ENCODE assay signal across 9 mouse cellular contexts in genomic region chr14:31669161-31669611, GRCm38 (mm10). TPM values are rescaled to one million over a fixed set of nuclear protein-coding genes. Genes with fewer than 3 reads are reported as not detected.
DNase-seq lines count a peak whose midpoint lies in the region; ATAC-seq and TF ChIP-seq lines count a peak whose summit lies in the region.
"Had no signal": no experiment of that assay in that cellular context is flagged by ENCODE, and none has a peak within 500 bp of the region (broad histone marks: within the 10 kb centered on the region; RNA-seq: fewer than 3 reads in every experiment).

No protein-coding gene starts in this region.

- intact Hi-C loops in gastrocnemius, adult 2 months (cut with DNase I): no loop called here
- intact Hi-C loops in left cerebral cortex, postnatal 14 days (cut with DNase I): no loop called here

- no peak for TF ChIP-seq EP300 in stomach, postnatal 0 days (optimal IDR thresholded peaks at IDR 0.05)

- DNase-seq in Patski (ENCODE audit: low read depth, low spot score): peak; percentile 80
- DNase-seq in brain, adult 2 months (ENCODE audit: low read depth, low spot score): peak; percentile 82
- DNase-seq in gastrocnemius, adult 2 months: peak; percentile 88
- no peak for DNase-seq in hindbrain, embryonic 14.5 days (ENCODE audit: low spot score)
- DNase-seq in left cerebral cortex, postnatal 14 days (ENCODE audit: low spot score in 2 of 2): peak; percentile 63 to 65
- peak; percentile 55 for DNase-seq in stomach, postnatal 0 days (ENCODE audit: low spot score)
- no peak for DNase-seq in spleen, adult 12 weeks (ENCODE audit: low spot score)

- WGBS in hindbrain, embryonic 14.5 days: 38% methylated on average over 13 of the region's 13 CpGs
- WGBS in stomach, postnatal 0 days: 25% methylated on average over 13 of the region's 13 CpGs

- CTCF ChIA-PET in Patski (lab: Charles Lee): interaction anchor here (2.3 kb wide), 1 partner anchor 29 kb away, joined by 4 read pairs; no protein-coding TSS in a partner anchor

- no peak overlapping the region for H3K4me2 ChIP-seq in hindbrain, embryonic 14.5 days (replicated peaks)
- peak overlapping the region; percentile 27; the same call in 1 of the 2 replicates for H3K4me2 ChIP-seq in stomach, postnatal 0 days (replicated peaks; ENCODE audit: low read depth)

- H3K27me3 ChIP-seq in Patski: no peaks in the 10 kb centered on the region
- no peaks in the 10 kb centered on the region for H3K27me3 ChIP-seq in hindbrain, embryonic 14.5 days (ENCODE audit: control insufficient read depth, insufficient read depth, low read length)
- H3K27me3 ChIP-seq in stomach, postnatal 0 days (ENCODE audit: control insufficient read depth, insufficient read depth, low read length): no peaks in the 10 kb centered on the region

- peak overlapping the region; percentile 70 for H3K4me3 ChIP-seq in gastrocnemius, adult 2 months
- no peak overlapping the region for H3K4me3 ChIP-seq in hindbrain, embryonic 14.5 days (replicated peaks; ENCODE audit: low read length)
- H3K4me3 ChIP-seq in stomach, postnatal 0 days (ENCODE audit: low read depth, low read length): no peak overlapping the region

- H3K9me3 ChIP-seq in hindbrain, embryonic 14.5 days (ENCODE audit: control insufficient read depth, low read length): no peaks in the 10 kb centered on the region
- no peaks in the 10 kb centered on the region for H3K9me3 ChIP-seq in stomach, postnatal 0 days (ENCODE audit: control insufficient read depth, low read length)

- no peak for TF ChIP-seq CTCF in Patski (IDR thresholded peaks at IDR 0.05)
- no peak for TF ChIP-seq CTCF in gastrocnemius, adult 2 months (IDR thresholded peaks at IDR 0.05)
- peak; percentile 25; the same call in 1 of the 2 replicates for TF ChIP-seq CTCF in stomach, postnatal 0 days (IDR thresholded peaks at IDR 0.05; ENCODE audit: low read depth)

- POLR2A ChIA-PET in Patski (lab: Charles Lee): no interaction called here

- peak overlapping the region; percentile 87 for H3K27ac ChIP-seq in gastrocnemius, adult 2 months
- H3K27ac ChIP-seq in hindbrain, embryonic 14.5 days: peak overlapping the region; percentile 55
- H3K27ac ChIP-seq in stomach, postnatal 0 days (replicated peaks): peak overlapping the region; percentile 84

- H3K36me3 ChIP-seq in hindbrain, embryonic 14.5 days (replicated peaks; ENCODE audit: control insufficient read depth, insufficient read depth): no peaks in the 10 kb centered on the region
- no peaks in the 10 kb centered on the region for H3K36me3 ChIP-seq in stomach, postnatal 0 days (ENCODE audit: control insufficient read depth, insufficient read depth, low read length)

- ATAC-seq in Patski: peak; percentile 70
- ATAC-seq in hindbrain, embryonic 14.5 days (ENCODE audit: low FRiP score): peak; percentile 26; the same call in 1 of the 2 replicates
- ATAC-seq in megakaryocyte, adult 5-6 weeks (ENCODE audit: poor library complexity, severe bottlenecking): 0 out of 2 replicates have a peak, but pooled peaks have one; percentile 2
- peak; percentile 75 for ATAC-seq in stomach, postnatal 0 days (ENCODE audit: low FRiP score, low TSS enrichment)

- H3K9ac ChIP-seq in hindbrain, embryonic 14.5 days: no peak overlapping the region
- peak overlapping the region; percentile 31; the same call in 1 of the 2 replicates for H3K9ac ChIP-seq in stomach, postnatal 0 days (ENCODE audit: low read length)

- in situ Hi-C loops in Patski (cut with MboI; ENCODE audit: low pct_unique_long_range_greater_than_20kb): no loop called here

- H3K4me1 ChIP-seq in hindbrain, embryonic 14.5 days (replicated peaks; ENCODE audit: control insufficient read depth, insufficient read depth, low read length): peaks cover 24% of the 10 kb centered on the region
- peaks cover 9% of the 10 kb centered on the region for H3K4me1 ChIP-seq in stomach, postnatal 0 days (replicated peaks; ENCODE audit: control insufficient read depth, insufficient read depth)

RNA-seq across cellular contexts. Expression of gene Hacl1, which starts 28.1 kb away (rescaled TPM):
- polyA plus RNA-seq in Patski (2021): 27.5 TPM
- 1 to 10 TPM; 4.9 to 5.7 TPM for total RNA-seq in gastrocnemius, adult 2 months (2021)
- polyA plus RNA-seq in hindbrain, embryonic 14.5 days (2014; fragmentation: Nextera tagmentation; extraction: Ambion mirVana): 8.8 and 13.4 TPM in 2 replicates
- 1 to 10 TPM; 5.0 to 6.9 TPM for total RNA-seq in left cerebral cortex, postnatal 14 days (2021)
- total RNA-seq in megakaryocyte, adult 5-6 weeks (2015): 8.0 and 12.2 TPM in 2 replicates
- 14.6 and 18.1 TPM in 2 replicates for total RNA-seq in megakaryocyte, adult 5-6 weeks (2017)
- 10.9 TPM in 2 replicates for polyA plus RNA-seq in stomach, postnatal 0 days (2015; fragmentation: Nextera tagmentation; extraction: Ambion mirVana)

RNA-seq across cellular contexts. Expression of gene Btd, which starts 28.4 kb away (rescaled TPM):
- 42.7 TPM for polyA plus RNA-seq in Patski (2021)
- 1 to 10 TPM; 3.8 to 5.8 TPM for total RNA-seq in gastrocnemius, adult 2 months (2021)
- 20.3 and 20.9 TPM in 2 replicates for polyA plus RNA-seq in hindbrain, embryonic 14.5 days (2014; fragmentation: Nextera tagmentation; extraction: Ambion mirVana)
- 1 to 10 TPM; 7.9 to 8.5 TPM for total RNA-seq in left cerebral cortex, postnatal 14 days (2021)
- total RNA-seq in megakaryocyte, adult 5-6 weeks (2015): 14.8 and 17.0 TPM in 2 replicates
- total RNA-seq in megakaryocyte, adult 5-6 weeks (2017): 11.3 and 18.5 TPM in 2 replicates
- polyA plus RNA-seq in stomach, postnatal 0 days (2015; fragmentation: Nextera tagmentation; extraction: Ambion mirVana): 17.0 and 17.5 TPM in 2 replicates

RNA-seq across cellular contexts. Expression of gene Gm49387, which starts 28.5 kb away (rescaled TPM):
- 5.8 TPM for polyA plus RNA-seq in Patski (2021)
- total RNA-seq in gastrocnemius, adult 2 months (2021): under 1 TPM; 0.70 to 0.84 TPM
- 1.5 TPM in 1 of 2 replicates, not detected in the other for polyA plus RNA-seq in hindbrain, embryonic 14.5 days (2014; fragmentation: Nextera tagmentation; extraction: Ambion mirVana)
- total RNA-seq in left cerebral cortex, postnatal 14 days (2021): not detected
- not detected in 2 replicates for total RNA-seq in megakaryocyte, adult 5-6 weeks (2015)
- total RNA-seq in megakaryocyte, adult 5-6 weeks (2017): not detected in 2 replicates
- polyA plus RNA-seq in stomach, postnatal 0 days (2015; fragmentation: Nextera tagmentation; extraction: Ambion mirVana): 0.52 and 1.1 TPM in 2 replicates
- polyA plus RNA-seq: frontal cortex, adult 2 months had no signal

Comparison
In these comparisons a context has a peak if more than half of its experiments do, and no peak if none do; other contexts are left out.
1. ATAC-seq: peak in every context shown above with its lines; median percentile 75 in stomach, postnatal 0 days; 70 in Patski; 26 in hindbrain, embryonic 14.5 days; 2 in megakaryocyte, adult 5-6 weeks.
2. DNase-seq: peak in Patski (single experiment), brain, adult 2 months (single experiment), gastrocnemius, adult 2 months (single experiment), left cerebral cortex, postnatal 14 days (2 of 2) and stomach, postnatal 0 days (single experiment); none in hindbrain, embryonic 14.5 days (single experiment) and spleen, adult 12 weeks (single experiment).
3. Peak in every context shown above with its lines, with median percentiles within 50 percentile points of each other: H3K27ac ChIP-seq.